Comparison of ENCODE assay signal across 8 mouse cellular contexts in the genomic region with DNA sequence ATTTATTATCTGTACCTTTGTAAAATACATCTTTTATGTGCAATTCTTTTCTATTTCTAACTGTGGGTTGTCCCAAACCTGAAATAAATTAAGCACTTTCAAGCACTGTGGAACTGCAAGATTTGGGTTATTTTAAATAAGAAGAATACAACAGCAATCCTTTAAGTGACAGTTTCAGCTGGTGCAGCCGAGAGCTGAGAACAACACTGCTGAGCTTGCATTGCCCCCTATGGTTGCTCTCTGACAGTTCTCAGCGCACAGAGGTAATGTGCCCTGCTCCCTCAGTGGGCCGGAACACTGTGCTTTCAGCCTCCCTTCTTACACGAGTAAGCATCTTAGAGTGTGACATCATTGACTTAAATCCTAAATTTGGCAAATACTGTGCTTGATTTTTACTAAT.
DNase-seq lines count a peak whose midpoint lies in the region; ATAC-seq and TF ChIP-seq lines count a peak whose summit lies in the region.

No protein-coding gene starts in this region.

- no peaks in the 10 kb centered on the region for H3K9me3 ChIP-seq in intestine, postnatal 0 days (ENCODE audit: control insufficient read depth)
- no peaks in the 10 kb centered on the region for H3K9me3 ChIP-seq in intestine, embryonic 16.5 days (ENCODE audit: control insufficient read depth, low read length)
- no peaks in the 10 kb centered on the region for H3K9me3 ChIP-seq in hindbrain, embryonic 14.5 days (ENCODE audit: control insufficient read depth, low read length)
- H3K9me3 ChIP-seq in neural tube, embryonic 12.5 days: no peaks in the 10 kb centered on the region

- no peak overlapping the region for H3K4me2 ChIP-seq in intestine, postnatal 0 days (replicated peaks; ENCODE audit: low read depth)
- no peak overlapping the region for H3K4me2 ChIP-seq in intestine, embryonic 16.5 days (ENCODE audit: low read depth, low read length)
- no peak overlapping the region for H3K4me2 ChIP-seq in hindbrain, embryonic 14.5 days (replicated peaks)
- H3K4me2 ChIP-seq in neural tube, embryonic 12.5 days (replicated peaks): no peak overlapping the region

- H3K9ac ChIP-seq in intestine, postnatal 0 days (ENCODE audit: low read depth, low read length): no peak overlapping the region
- no peak overlapping the region for H3K9ac ChIP-seq in intestine, embryonic 16.5 days (ENCODE audit: low read depth, low read length)
- no peak overlapping the region for H3K9ac ChIP-seq in hindbrain, embryonic 14.5 days
- no peak overlapping the region for H3K9ac ChIP-seq in neural tube, embryonic 12.5 days

- peak; percentile 31 for TF ChIP-seq CTCF in intestine, postnatal 0 days (IDR thresholded peaks at IDR 0.05; ENCODE audit: low read depth)

- 45% methylated on average over 4 of the region's 4 CpGs for whole genome bisulfite sequencing in intestine, postnatal 0 days
- WGBS in intestine, embryonic 16.5 days: 30% methylated on average over 4 of the region's 4 CpGs
- WGBS in hindbrain, embryonic 14.5 days: 5% methylated on average over 4 of the region's 4 CpGs
- WGBS in neural tube, embryonic 12.5 days: 7% methylated on average over 4 of the region's 4 CpGs

- no peaks in the 10 kb centered on the region for H3K36me3 ChIP-seq in intestine, postnatal 0 days (ENCODE audit: control insufficient read depth, insufficient read depth)
- no peaks in the 10 kb centered on the region for H3K36me3 ChIP-seq in intestine, embryonic 16.5 days (ENCODE audit: control insufficient read depth, insufficient read depth, low read length)
- no peaks in the 10 kb centered on the region for H3K36me3 ChIP-seq in hindbrain, embryonic 14.5 days (replicated peaks; ENCODE audit: control insufficient read depth, insufficient read depth)
- H3K36me3 ChIP-seq in neural tube, embryonic 12.5 days: no peaks in the 10 kb centered on the region

- DNase-seq in embryo, embryonic 11 days: peak; percentile 66
- DNase-seq in hindbrain, embryonic 14.5 days (ENCODE audit: low spot score): peak; percentile 64
- no peak for DNase-seq in lung, postnatal 14 days
- no peak for DNase-seq in urinary bladder, postnatal 10 days (ENCODE audit: low spot score)
- no peak for DNase-seq in spleen, postnatal 14 days (ENCODE audit: low spot score in 2 of 2)

- no peak for ATAC-seq in intestine, postnatal 0 days
- ATAC-seq in intestine, embryonic 16.5 days: no peak
- ATAC-seq in hindbrain, embryonic 14.5 days (ENCODE audit: low FRiP score): peak; percentile 93
- peak; percentile 94 for ATAC-seq in neural tube, embryonic 12.5 days (ENCODE audit: low FRiP score, low read depth)

- no peak overlapping the region for H3K4me3 ChIP-seq in intestine, postnatal 0 days (ENCODE audit: low read depth, low read length)
- no peak overlapping the region for H3K4me3 ChIP-seq in intestine, embryonic 16.5 days (ENCODE audit: low read length)
- no peak overlapping the region for H3K4me3 ChIP-seq in hindbrain, embryonic 14.5 days (replicated peaks; ENCODE audit: low read length)
- H3K4me3 ChIP-seq in neural tube, embryonic 12.5 days: no peak overlapping the region

- H3K4me1 ChIP-seq in intestine, postnatal 0 days (replicated peaks; ENCODE audit: control insufficient read depth, insufficient read depth, low read length): no peaks in the 10 kb centered on the region
- H3K4me1 ChIP-seq in intestine, embryonic 16.5 days (ENCODE audit: control insufficient read depth, insufficient read depth, low read length): no peaks in the 10 kb centered on the region
- H3K4me1 ChIP-seq in hindbrain, embryonic 14.5 days (replicated peaks; ENCODE audit: control insufficient read depth, insufficient read depth, low read length): 0 out of 2 replicates have a peak, but pooled peaks cover 2% of the 10 kb centered on the region
- H3K4me1 ChIP-seq in neural tube, embryonic 12.5 days: no peaks in the 10 kb centered on the region

- H3K27me3 ChIP-seq in intestine, postnatal 0 days (replicated peaks; ENCODE audit: control insufficient read depth, insufficient read depth, low read length): no peaks in the 10 kb centered on the region
- no peaks in the 10 kb centered on the region for H3K27me3 ChIP-seq in intestine, embryonic 16.5 days (replicated peaks; ENCODE audit: control insufficient read depth, insufficient read depth, low read length)
- H3K27me3 ChIP-seq in hindbrain, embryonic 14.5 days (ENCODE audit: control insufficient read depth, insufficient read depth, low read length): no peaks in the 10 kb centered on the region
- no peaks in the 10 kb centered on the region for H3K27me3 ChIP-seq in neural tube, embryonic 12.5 days (replicated peaks)

- H3K27ac ChIP-seq in intestine, postnatal 0 days (ENCODE audit: low read depth, low read length): no peak overlapping the region
- H3K27ac ChIP-seq in intestine, embryonic 16.5 days (ENCODE audit: low read length): no peak overlapping the region
- H3K27ac ChIP-seq in hindbrain, embryonic 14.5 days: no peak overlapping the region
- H3K27ac ChIP-seq in neural tube, embryonic 12.5 days: no peak overlapping the region

Comparison
In these comparisons a context has a peak if more than half of its experiments do, and no peak if none do; other contexts are left out.
1. ATAC-seq: peak in hindbrain, embryonic 14.5 days (single experiment) and neural tube, embryonic 12.5 days (single experiment); none in intestine, postnatal 0 days (single experiment) and intestine, embryonic 16.5 days (single experiment).
2. DNase-seq: peak in embryo, embryonic 11 days (single experiment) and hindbrain, embryonic 14.5 days (single experiment); none in lung, postnatal 14 days (single experiment), urinary bladder, postnatal 10 days (single experiment) and spleen, postnatal 14 days (0 of 2).